In the genomic region with DNA sequence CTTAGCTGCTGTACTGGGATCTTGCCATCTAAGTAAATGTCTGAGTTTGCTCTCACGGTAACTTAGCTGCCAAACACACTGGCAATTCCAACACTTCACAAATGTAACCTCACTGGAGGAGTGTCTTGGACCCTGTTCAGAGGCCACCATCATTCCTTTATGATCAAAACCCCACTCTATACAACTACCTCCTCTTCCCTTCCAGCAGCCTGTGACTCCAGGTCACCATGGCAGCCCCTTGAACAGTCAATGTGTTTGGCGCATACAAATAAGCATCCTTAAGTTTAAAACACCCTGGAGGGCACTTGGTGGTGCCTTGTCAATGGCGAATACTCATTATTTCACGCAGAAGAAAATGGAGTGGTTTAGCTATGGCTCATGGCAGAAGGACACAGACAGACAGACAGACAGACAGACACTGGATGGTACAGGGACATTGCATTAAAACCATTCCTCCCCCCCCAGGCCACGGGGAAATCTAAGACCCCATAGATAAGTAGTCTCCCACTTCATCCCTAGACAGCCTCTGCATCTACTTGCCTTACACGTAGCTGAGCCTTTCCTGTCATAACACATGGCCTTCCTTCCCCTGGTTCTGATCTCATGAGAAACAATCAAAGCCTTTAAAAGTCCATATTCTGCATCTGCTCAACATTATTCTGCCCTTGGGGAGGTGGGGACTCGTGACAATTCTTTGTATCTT, we compare ENCODE assay signal across 23 mouse cellular contexts. TPM values are rescaled to one million over a fixed set of nuclear protein-coding genes. Genes with fewer than 3 reads are reported as not detected.
DNase-seq lines count a peak whose midpoint lies in the region; ATAC-seq and TF ChIP-seq lines count a peak whose summit lies in the region.
"Had no signal": no experiment of that assay in that cellular context is flagged by ENCODE, and none has a peak within 500 bp of the region (broad histone marks: within the 10 kb centered on the region; RNA-seq: fewer than 3 reads in every experiment).

No protein-coding gene starts in this region.

- H3K9me3 ChIP-seq in hindbrain, embryonic 15.5 days = no peaks in the 10 kb centered on the region
- no peaks in the 10 kb centered on the region for H3K9me3 ChIP-seq in hindbrain, embryonic 12.5 days (replicated peaks)
- no peaks in the 10 kb centered on the region for H3K9me3 ChIP-seq in hindbrain, postnatal 0 days (ENCODE audit: low read length)
- H3K9me3 ChIP-seq: limb, embryonic 15.5 days; liver, embryonic 15.5 days; neural tube, embryonic 12.5 days had no signal

- no peak overlapping the region for H3K4me2 ChIP-seq in hindbrain, embryonic 15.5 days
- H3K4me2 ChIP-seq in hindbrain, embryonic 12.5 days (replicated peaks) = no peak overlapping the region
- H3K4me2 ChIP-seq in hindbrain, postnatal 0 days (ENCODE audit: low read depth, low read length) = no peak overlapping the region
- H3K4me2 ChIP-seq: limb, embryonic 15.5 days; liver, embryonic 15.5 days; neural tube, embryonic 12.5 days had no signal

- no peaks in the 10 kb centered on the region for H3K36me3 ChIP-seq in hindbrain, embryonic 15.5 days
- no peaks in the 10 kb centered on the region for H3K36me3 ChIP-seq in hindbrain, embryonic 12.5 days
- H3K36me3 ChIP-seq in hindbrain, postnatal 0 days (ENCODE audit: insufficient read depth, low read length) = no peaks in the 10 kb centered on the region
- H3K36me3 ChIP-seq: limb, embryonic 15.5 days; liver, embryonic 15.5 days; neural tube, embryonic 12.5 days had no signal

- 68% methylated on average over 7 of the region's 7 CpGs for WGBS in hindbrain, embryonic 15.5 days
- WGBS in hindbrain, embryonic 12.5 days = 80% methylated on average over 7 of the region's 7 CpGs
- WGBS in hindbrain, postnatal 0 days = 69% methylated on average over 7 of the region's 7 CpGs

- H3K9ac ChIP-seq in hindbrain, embryonic 15.5 days = no peak overlapping the region
- H3K9ac ChIP-seq in hindbrain, embryonic 12.5 days = no peak overlapping the region
- no peak overlapping the region for H3K9ac ChIP-seq in hindbrain, postnatal 0 days (replicated peaks; ENCODE audit: low read length)
- H3K9ac ChIP-seq: limb, embryonic 15.5 days; liver, embryonic 15.5 days; neural tube, embryonic 12.5 days had no signal

- H3K4me1 ChIP-seq in hindbrain, embryonic 15.5 days (replicated peaks) = 0 out of 2 replicates have a peak, but pooled peaks cover 2% of the 10 kb centered on the region
- no peaks in the 10 kb centered on the region for H3K4me1 ChIP-seq in hindbrain, embryonic 12.5 days
- H3K4me1 ChIP-seq in hindbrain, postnatal 0 days (ENCODE audit: insufficient read depth, low read length) = no peaks in the 10 kb centered on the region; the same call in 1 of the 2 replicates
- H3K4me1 ChIP-seq: limb, embryonic 15.5 days; neural tube, embryonic 12.5 days had no signal

- H3K4me3 ChIP-seq in hindbrain, embryonic 15.5 days = no peak overlapping the region
- no peak overlapping the region for H3K4me3 ChIP-seq in hindbrain, embryonic 12.5 days
- H3K4me3 ChIP-seq in hindbrain, postnatal 0 days (ENCODE audit: low read length) = no peak overlapping the region
- H3K4me3 ChIP-seq: layer of hippocampus, adult 2 months; limb, embryonic 15.5 days; liver, embryonic 15.5 days; neural tube, embryonic 12.5 days had no signal

- peak; percentile 35 for DNase-seq in thymus, postnatal 14 days
- no peak for DNase-seq in thymus, postnatal 36 days
- peak; percentile 53 for DNase-seq in hindbrain, postnatal 0 days (ENCODE audit: low spot score)
- DNase-seq in T-cell, adult 2 months (ENCODE audit: low spot score) = no peak
- DNase-seq in layer of hippocampus, adult 9-11 months = no peak
- DNase-seq: adrenal gland, postnatal 10 days; cerebellum, postnatal 14 days; embryo, embryonic 11 days; gastrocnemius, postnatal 36 days; kidney, adult 2 months; kidney, postnatal 10 days; right cerebral cortex, postnatal 25 days; thymus, postnatal 25 days had no signal

- no peaks in the 10 kb centered on the region for H3K27me3 ChIP-seq in hindbrain, embryonic 15.5 days
- H3K27me3 ChIP-seq in hindbrain, embryonic 12.5 days = no peaks in the 10 kb centered on the region
- no peaks in the 10 kb centered on the region for H3K27me3 ChIP-seq in hindbrain, postnatal 0 days (ENCODE audit: insufficient read depth, low read length)
- H3K27me3 ChIP-seq: limb, embryonic 15.5 days; liver, embryonic 15.5 days; neural tube, embryonic 12.5 days; Patski had no signal

- ATAC-seq in hindbrain, embryonic 15.5 days (ENCODE audit: low FRiP score, low read depth) = peak; percentile 89
- ATAC-seq in hindbrain, embryonic 12.5 days (ENCODE audit: low FRiP score) = no peak
- ATAC-seq in hindbrain, postnatal 0 days = peak; percentile 82
- ATAC-seq: activated CD4-positive, CD25-positive, alpha-beta regulatory T cell, adult 4 months; inflammation-experienced regulatory T-cells, adult 6 months; Patski had no signal

- H3K27ac ChIP-seq in hindbrain, embryonic 15.5 days (replicated peaks) = no peak overlapping the region; the same call in 1 of the 2 replicates
- no peak overlapping the region for H3K27ac ChIP-seq in hindbrain, embryonic 12.5 days
- H3K27ac ChIP-seq in hindbrain, postnatal 0 days = peak overlapping the region; percentile 21; the same call in 1 of the 2 replicates
- H3K27ac ChIP-seq: layer of hippocampus, adult 2 months; limb, embryonic 15.5 days; liver, embryonic 15.5 days; neural tube, embryonic 12.5 days had no signal

- no peak for TF ChIP-seq CTCF in hindbrain, postnatal 0 days (IDR thresholded peaks at IDR 0.05; ENCODE audit: low read depth)

RNA-seq across cellular contexts. Expression of a gene that starts 1.4 kb away (rescaled TPM):
- polyA plus RNA-seq in hindbrain, embryonic 15.5 days (2015; fragmentation: Nextera tagmentation; extraction: Ambion mirVana) = 0.16 and 0.17 TPM in 2 replicates
- polyA plus RNA-seq in hindbrain, embryonic 12.5 days (2016; fragmentation: Nextera tagmentation; extraction: Ambion mirVana) = 0.12 TPM in 1 of 2 replicates, not detected in the other
- total RNA-seq in hindbrain, postnatal 0 days (2014; rRNA removed) = 0.21 TPM in 1 of 2 replicates, not detected in the other
- polyA plus RNA-seq in hindbrain, postnatal 0 days (2015; fragmentation: Nextera tagmentation; extraction: Ambion mirVana) = 0.33 and 0.35 TPM in 2 replicates
- total RNA-seq: layer of hippocampus, adult 2 months had no signal
- polyA plus RNA-seq: heart, postnatal 0 days had no signal

Comparison
In these comparisons a context has a peak if more than half of its experiments do, and no peak if none do; other contexts are left out.
1. DNase-seq: peak in thymus, postnatal 14 days (single experiment) and hindbrain, postnatal 0 days (single experiment); none in thymus, postnatal 36 days (0 of 2), T-cell, adult 2 months (single experiment) and layer of hippocampus, adult 9-11 months (single experiment).